Mouse (Mus musculus) megakaryocyte-erythroid progenitor cell, adult 5-6 weeks (primary cell): ENCODE measurements around the gene Coq6. TPM values are rescaled to one million over a fixed set of nuclear protein-coding genes. Genes with fewer than 3 reads are reported as not detected.

Experiments
- total RNA-seq, 2 experiments: library from RNA; stranded (forward) in 1 of 2; stranded (reverse) in 1 of 2; fragments of 200-1000, 215-1000 nt in 1 of 2; fragments of >200 nt in 1 of 2; fragmentation: Nextera tagmentation in 1 of 2; gene quantifications; 2 replicates each; pipeline ENCODE4 v1.2.3; 2014 to 2017

The Coq6 gene
- total RNA-seq, 2 experiments from 2014 or later = 24.3 to 55.2 TPM

Other genes starting within 250 kb of the Coq6 start
- 0.26 and 3.9 TPM in 2 replicates for gene Dnal1, start 247.3 kb upstream of the Coq6 start, total RNA-seq (2014; fragmentation: Nextera tagmentation)
- gene Dnal1, start 247.3 kb upstream of the Coq6 start, total RNA-seq (2017) = 1.4 and 2.3 TPM in 2 replicates
- gene Pnma1, start 213.2 kb upstream of the Coq6 start, total RNA-seq (2014; fragmentation: Nextera tagmentation) = not detected in 2 replicates
- 1.2 TPM in 1 of 2 replicates, not detected in the other for gene Pnma1, start 213.2 kb upstream of the Coq6 start, total RNA-seq (2017)
- gene Elmsan1, start 142.8 kb upstream of the Coq6 start, total RNA-seq (2014; fragmentation: Nextera tagmentation) = 29.6 and 42.1 TPM in 2 replicates
- 12.9 and 13.2 TPM in 2 replicates for gene Elmsan1, start 142.8 kb upstream of the Coq6 start, total RNA-seq (2017)
- 35.1 and 43.9 TPM in 2 replicates for gene Ptgr2, start 76.4 kb upstream of the Coq6 start, total RNA-seq (2014; fragmentation: Nextera tagmentation)
- gene Ptgr2, start 76.4 kb upstream of the Coq6 start, total RNA-seq (2017) = 72.3 and 96.3 TPM in 2 replicates
- gene Zfp410, start 44.8 kb upstream of the Coq6 start, total RNA-seq (2014; fragmentation: Nextera tagmentation) = 73.5 and 91.4 TPM in 2 replicates
- 61.7 and 63.0 TPM in 2 replicates for gene Zfp410, start 44.8 kb upstream of the Coq6 start, total RNA-seq (2017)
- gene Fam161b, start 176 bp downstream of the Coq6 start, total RNA-seq (2014; fragmentation: Nextera tagmentation) = 3.3 and 7.8 TPM in 2 replicates
- gene Fam161b, start 176 bp downstream of the Coq6 start, total RNA-seq (2017) = 3.9 and 6.2 TPM in 2 replicates
- 11.8 and 13.6 TPM in 2 replicates for gene Entpd5, start 47.4 kb downstream of the Coq6 start, total RNA-seq (2014; fragmentation: Nextera tagmentation)
- gene Entpd5, start 47.4 kb downstream of the Coq6 start, total RNA-seq (2017) = 14.5 and 26.4 TPM in 2 replicates
- gene Bbof1, start 47.4 kb downstream of the Coq6 start, total RNA-seq (2014; fragmentation: Nextera tagmentation) = 1.1 and 2.0 TPM in 2 replicates
- gene Bbof1, start 47.4 kb downstream of the Coq6 start, total RNA-seq (2017) = 4.5 and 7.6 TPM in 2 replicates
- gene Rnf113a2, start 55.5 kb downstream of the Coq6 start, total RNA-seq (2014; fragmentation: Nextera tagmentation) = 24.5 and 30.2 TPM in 2 replicates
- gene Rnf113a2, start 55.5 kb downstream of the Coq6 start, total RNA-seq (2017) = 34.9 and 35.0 TPM in 2 replicates
- gene Aldh6a1, start 89.3 kb downstream of the Coq6 start, total RNA-seq (2014; fragmentation: Nextera tagmentation) = 7.5 and 11.2 TPM in 2 replicates
- gene Aldh6a1, start 89.3 kb downstream of the Coq6 start, total RNA-seq (2017) = 7.0 and 11.3 TPM in 2 replicates
- gene Lin52, start 89.8 kb downstream of the Coq6 start, total RNA-seq (2014; fragmentation: Nextera tagmentation) = 17.0 and 20.2 TPM in 2 replicates
- 12.6 and 16.5 TPM in 2 replicates for gene Lin52, start 89.8 kb downstream of the Coq6 start, total RNA-seq (2017)
- gene Vsx2, start 208.1 kb downstream of the Coq6 start, total RNA-seq (2014; fragmentation: Nextera tagmentation) = not detected in 2 replicates
- not detected in 2 replicates for gene Vsx2, start 208.1 kb downstream of the Coq6 start, total RNA-seq (2017)